Mouse (Mus musculus): ENCODE data around the gene Rab3d. TPM values are rescaled to one million over a fixed set of nuclear protein-coding genes. Genes with fewer than 3 reads are reported as not detected.

Gene Rab3d
- total RNA-seq, 2 experiments from 2014 or later = 28.5 to 58.8 TPM

DNA sequence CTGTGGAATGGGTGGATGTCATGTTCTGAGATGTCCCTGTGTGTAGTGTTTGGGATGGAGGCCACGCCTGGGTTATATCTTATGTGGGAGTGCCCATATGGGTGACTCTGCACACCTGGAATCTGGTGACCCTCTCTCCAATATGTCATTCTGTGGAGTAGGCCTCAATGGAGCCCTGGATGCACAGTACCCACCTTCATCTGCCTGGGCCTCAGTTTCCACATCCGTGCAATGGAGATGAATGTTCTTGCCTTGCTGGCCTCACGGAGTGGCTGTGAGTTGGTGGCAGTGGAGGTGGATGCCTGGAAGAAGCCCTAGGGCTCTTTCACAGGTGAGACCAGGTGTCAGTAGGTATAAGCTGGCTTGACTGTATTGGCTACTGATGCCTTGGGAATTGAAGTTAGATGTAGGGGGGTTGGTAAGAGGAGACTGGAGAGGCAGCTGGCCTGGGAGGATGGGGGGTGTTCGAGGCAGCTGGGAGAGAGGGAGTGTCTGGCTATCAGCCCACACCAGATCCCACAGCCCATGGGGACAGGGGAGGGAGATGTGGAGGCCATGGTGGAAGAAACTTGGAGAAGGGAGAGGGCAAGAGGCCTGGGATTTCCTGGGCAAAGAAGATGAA is 20.4 kb upstream of the Rab3d start:
- DNase-seq = no peak

DNA sequence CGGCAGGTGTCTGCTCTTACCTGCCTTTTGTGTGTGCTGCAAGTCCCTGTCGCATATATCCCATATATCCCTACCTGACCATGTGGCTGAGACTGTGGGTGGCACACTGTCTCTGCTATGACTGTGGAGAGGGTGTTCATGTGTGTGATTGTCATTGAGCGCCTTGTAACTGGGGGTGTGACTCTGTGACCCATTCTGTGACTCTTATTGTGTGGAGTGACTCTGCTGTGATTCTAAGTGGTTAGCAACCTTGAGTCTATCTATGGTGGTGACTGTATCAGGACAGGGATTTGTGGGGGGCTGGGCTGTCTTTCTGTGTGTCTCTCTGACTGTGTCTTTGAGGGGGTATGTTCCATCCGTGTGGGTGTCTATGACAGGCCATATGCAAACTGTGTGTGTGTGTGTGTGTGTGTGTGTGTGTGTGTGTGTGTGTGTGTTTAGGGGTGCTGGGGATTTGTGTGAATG is 19.8 kb upstream of the Rab3d start:
- DNase-seq = peak in 1 of 2 experiments; percentile 58

DNA sequence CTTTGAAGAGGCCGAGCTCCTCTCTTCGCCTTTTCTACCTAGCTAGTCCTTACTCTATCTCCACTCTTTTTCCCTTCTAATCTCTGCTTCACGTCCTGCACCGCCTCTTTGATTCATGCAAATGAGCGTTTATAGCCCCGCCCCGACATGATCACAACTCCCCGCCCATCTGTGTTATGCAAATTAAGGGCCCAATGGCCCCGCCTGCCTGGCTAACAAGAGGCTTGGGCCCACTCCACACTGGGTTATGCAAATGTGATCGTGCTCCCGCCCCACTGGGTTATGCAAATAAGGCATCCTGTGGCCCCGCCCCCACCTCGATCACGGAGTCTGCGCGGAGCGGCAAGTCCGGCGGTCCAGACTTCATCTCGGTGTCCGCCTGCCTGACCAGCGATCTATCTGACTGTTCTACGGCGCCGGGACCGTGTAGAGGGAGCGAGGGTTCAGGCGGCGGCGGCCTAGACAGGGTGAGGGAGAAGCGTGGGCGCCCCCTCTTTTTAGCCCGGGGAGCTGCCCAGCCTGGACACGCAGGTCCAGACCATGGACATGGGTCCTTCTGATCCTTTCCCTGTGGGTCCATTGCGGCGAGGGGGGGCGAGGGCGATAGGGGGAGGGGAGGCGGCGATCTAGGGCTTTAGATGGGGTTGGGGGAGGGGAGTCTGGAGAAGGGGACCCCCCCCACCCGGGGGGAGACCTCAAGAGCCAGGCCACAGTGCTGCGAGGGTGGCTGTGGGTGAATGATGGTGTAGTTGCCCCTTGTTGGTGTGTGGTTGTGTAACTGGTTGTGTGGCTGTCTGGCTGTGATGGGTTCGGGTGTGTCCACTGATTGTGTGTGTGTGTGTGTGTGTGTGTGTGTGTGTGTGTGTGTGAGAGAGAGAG is 18.9 kb upstream of the Rab3d start, which contains the start of gene Plppr2:
Gene Plppr2 (plus strand): TSS at position 342 of the 879 bp plus-strand sequence.
- peak; percentile 98 to 99 for DNase-seq

DNA sequence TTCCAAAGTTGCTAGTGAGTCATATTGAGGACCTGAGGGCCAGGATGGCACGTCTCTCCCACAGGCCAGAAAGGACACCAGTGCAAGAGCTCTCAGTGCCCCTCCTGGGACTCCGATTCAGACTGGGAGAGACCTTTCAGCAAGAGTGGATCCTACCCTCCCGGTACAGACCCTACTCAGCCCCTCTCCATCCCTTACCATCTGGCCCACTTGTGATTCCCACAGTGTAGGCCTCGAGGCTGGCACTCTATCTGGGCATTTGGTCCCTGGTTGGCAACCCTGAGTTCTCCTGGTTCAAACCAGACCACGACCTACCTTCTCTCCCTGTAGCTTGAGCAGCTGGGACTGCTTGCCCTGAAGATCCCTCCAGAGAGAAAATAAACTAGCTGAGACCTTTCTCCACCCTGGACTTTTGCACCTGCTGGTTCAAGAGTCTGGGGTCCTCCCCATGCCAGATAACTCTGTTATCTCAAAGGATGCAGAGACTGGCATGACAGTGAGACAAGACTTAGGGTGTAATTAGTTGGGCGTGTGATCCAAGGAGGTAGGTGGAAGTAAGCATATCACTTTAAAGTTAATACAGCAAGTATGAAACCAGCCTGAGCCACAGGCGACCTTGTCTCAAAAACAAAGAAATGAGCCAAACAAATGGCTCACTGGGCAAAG is 17.6 kb upstream of the Rab3d start:
- DNase-seq = no peak

DNA sequence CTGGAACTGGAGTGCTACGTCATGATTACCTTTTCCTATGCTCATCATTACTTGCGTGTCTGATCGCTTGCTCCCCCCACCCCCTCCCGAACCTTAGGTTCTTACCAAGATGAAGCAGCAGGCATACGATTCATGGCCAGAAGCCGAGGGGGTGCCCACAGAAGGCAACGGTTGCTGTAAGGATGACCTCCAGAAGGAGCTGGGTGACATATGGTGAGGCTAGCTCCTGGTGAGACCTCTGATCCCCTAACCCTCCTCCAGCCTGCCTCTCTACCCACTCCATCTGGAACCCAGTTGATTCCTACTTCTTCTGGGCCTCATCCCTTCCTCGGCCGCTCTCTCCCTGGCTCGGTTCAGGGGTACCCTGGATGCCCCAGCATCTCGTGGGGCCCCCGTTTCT is 16.0 kb upstream of the Rab3d start:
- DNase-seq = no peak

DNA sequence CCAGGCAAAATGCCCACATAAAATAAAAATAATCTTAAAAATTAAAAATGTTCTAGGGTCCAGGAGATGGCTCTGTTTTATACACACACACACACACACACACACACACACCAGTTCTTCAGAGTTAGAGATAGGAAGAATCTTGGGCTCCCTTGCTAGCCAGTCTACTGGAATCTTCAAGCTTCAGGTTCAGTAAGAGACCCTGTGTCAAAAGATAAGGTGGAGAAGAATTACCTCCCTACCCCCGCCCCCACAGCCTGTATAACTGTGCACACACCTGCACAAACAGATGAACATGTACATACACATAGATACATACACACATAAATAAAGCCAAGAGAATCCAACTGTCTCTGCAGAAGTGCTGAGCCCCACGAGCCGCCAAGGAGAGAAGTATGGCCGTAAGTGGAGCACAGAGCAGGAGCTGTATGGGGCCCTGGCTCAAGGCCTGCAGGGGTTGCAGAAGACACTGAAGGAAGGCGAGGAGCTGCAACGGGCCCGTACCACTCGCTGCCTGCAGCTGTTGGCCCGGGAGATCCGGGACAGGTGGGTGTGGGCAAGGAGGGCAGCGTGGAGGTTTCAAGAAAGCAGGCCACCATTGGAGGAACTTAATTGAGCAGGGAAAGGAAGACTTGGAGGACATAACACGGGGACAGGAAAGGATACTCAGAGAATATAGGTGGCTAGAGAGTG is 14.6 kb upstream of the Rab3d start:
- no peak for DNase-seq

DNA sequence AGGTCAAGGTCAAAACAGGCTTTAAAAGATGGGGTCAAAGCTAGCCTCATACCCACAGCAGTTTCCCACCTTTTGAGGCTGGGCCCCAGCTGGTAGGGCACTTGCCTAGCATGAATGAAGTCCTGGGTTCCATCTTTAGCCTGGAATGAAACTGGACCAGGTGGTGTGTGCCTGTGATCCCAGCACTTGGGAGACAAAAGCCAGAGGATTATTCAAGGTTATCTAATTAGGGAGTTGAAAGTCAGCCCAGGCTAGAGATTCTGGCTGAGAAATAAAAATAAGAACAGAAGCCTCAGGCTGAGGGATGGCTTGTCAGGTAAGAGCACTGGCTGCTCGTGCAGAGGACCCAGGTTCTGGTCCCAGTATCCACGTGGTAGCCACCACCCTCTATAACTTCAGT is 14.0 kb upstream of the Rab3d start:
- DNase-seq = no peak

DNA sequence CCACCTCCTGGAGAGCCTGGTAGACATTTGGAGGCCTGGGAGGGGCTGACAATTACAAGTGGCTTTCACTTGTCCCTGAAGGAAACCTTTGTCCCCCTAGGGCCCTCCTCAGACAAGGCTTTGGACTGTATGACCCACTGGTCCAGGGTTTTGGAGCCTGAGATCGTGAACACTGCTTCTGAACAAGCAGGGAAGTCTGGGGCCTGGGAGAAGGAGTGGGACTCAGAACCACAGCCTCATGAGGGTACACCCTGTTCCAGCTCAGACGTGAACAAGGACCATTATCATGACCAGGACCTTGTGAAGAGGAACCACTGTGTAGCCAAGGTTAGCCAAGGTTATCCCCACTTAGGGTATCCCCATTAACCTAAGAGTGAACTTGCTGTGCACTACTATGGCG is 11.2 kb upstream of the Rab3d start:
- no peak for DNase-seq

DNA sequence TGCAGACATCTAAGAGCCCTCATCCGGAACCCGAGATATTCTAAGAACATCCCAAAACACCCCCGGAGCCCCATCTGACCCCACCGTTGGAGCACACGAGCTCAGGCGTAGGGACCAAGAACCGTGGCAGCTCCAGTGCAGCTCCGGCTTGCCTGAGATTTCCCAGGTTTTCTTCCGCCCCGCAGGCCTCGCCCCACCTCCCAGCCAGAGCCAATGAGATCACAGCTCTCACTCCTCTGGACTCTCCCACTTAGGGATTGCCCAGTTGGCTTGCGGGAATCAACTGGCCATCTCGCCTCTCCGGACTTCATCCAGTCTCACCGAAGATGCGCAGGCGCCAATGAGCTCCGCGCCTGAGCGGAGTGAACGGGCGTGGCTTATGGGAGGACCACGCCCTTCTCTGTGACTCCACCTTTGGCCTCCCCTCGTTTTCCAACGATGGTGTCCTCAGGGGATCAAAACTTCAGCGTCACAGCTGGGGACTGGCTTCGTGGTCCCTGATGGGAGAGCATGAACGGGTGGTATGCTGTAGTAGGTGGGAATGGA is 9.3 kb upstream of the Rab3d start, which contains the start of the genes Ccdc159 and Tmem205:
Gene Ccdc159 (plus strand): TSS at position 264 of the 546 bp plus-strand sequence.
Gene Tmem205 (minus strand): TSS at position 349 of the 546 bp plus-strand sequence.
- DNase-seq = peak; percentile 95 to 96

DNA sequence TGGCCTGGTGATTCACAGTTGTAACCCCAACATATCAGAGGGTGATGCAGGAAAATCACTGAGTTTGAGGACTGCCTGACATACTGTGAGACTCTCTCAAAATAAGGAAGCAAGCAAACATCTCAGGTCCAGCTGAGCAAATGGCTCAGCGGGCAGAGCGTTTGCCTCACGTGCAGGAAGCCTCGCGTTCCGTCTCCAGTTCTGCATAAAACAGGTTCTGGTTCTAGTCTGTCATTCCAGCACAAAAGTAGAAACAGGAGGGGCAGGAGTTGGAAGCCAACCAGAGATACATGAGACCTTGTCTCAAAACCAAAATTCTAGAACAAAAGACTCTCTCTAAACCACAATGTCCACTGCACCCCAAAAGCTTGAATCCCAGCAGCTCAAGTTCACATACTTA is 8.8 kb upstream of the Rab3d start:
- DNase-seq = no peak

DNA sequence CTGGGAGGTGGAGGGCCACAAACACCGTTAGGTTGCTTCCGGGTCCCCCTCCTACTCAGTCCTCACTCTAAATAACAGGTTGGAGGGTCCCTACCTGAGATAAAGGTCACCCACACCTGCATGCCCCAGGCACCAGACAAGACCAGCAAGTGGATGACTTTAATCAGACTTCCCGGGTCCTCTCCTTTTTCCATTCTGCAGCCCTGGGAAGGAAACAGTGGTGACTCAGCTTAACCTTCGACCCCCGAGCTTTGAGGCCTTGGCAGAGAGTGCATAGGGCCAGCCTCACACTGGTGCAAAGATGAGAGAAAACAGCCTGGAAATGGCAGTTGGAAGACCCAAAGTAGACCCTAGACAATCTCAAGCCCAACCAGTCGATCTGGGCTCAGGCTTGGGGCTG is 8.2 kb upstream of the Rab3d start:
- DNase-seq = peak; percentile 81 to 86

DNA sequence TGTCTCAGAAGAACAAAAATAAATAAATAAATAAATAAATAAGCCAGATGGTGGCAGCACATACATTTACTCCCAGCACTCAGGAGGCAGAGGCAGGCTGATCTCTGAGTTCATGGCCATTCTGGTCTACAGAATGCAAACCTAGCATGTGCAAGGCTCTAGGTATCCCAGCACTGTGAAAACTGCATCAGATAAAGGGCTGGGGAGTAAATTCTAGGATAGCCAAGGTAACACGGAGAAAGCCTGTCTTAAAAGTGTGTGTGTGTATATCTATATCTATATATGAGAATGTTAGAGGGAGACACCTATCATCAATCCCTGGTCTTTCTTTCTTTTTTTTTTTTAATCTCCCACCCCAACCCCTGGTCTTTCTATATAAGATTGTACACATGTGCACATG is 7.5 kb upstream of the Rab3d start:
- DNase-seq = no peak

DNA sequence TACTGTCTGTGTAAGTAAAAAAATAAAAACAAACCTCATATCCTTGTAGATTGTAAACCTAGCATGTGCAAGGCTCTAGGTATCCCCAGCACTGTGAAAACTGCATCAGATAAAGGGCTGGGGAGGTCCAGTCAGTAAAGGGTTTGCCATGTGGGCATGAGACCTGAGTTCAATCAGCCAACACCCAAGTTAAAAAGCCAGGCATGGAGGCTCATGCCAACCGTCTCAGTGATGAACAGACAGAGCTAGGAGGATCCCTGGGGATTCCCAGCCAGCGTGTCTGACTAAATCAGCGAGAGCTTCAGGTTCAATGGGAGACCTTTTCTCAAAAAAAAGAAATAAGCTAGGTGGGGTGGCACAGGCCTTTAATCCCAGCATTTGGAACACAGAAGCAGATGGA is 7.0 kb upstream of the Rab3d start:
- no peak for DNase-seq

DNA sequence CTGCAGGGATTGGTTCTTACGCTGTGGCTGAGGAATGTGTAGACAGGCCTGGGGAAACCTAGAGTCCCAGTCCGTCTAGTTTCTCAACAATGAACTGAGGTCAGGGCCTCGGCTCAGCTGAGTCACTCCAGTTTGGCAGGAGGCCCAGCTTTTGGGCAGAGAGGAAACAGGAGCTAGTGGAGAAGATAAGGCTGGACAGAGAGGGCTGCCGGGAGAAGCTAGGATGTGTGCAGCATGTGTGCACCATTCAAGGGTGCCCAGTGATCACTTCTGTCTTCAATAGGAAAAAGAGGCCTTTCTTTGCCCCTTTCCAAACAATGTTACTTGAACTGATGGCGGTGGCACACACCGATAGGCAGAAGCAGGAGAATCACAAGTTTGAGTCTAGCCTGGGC is 6.1 kb upstream of the Rab3d start:
- DNase-seq = peak; percentile 97 to 98

DNA sequence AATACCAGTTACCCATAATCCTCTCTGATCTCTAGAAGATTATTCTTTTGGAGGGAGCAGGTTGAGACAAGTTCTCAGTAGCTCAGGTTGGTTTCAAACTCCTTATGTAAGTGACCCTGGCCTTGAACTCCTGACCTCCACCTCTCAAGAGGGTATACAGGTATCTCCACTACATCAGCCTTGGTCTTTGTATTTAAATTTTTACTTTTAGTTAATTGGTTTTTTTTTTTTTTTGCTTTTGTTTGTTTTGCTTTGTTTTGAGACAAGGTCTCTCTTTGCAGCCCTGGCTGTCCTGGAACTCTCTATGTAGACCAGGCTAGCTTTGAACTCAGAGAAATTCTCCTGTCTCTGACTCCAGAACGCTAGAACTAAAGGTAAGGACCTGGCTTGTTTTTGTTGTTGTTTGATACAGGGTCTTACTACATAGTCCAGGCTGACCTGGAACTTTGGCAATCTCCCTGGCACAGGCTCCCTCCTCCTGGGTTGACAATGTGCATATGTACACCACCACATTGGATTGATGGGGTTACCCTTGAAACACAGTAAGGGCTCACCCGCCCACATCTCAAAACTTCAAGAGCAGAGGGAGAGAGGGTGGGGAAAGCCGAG is 5.6 kb upstream of the Rab3d start:
- DNase-seq = no peak

DNA sequence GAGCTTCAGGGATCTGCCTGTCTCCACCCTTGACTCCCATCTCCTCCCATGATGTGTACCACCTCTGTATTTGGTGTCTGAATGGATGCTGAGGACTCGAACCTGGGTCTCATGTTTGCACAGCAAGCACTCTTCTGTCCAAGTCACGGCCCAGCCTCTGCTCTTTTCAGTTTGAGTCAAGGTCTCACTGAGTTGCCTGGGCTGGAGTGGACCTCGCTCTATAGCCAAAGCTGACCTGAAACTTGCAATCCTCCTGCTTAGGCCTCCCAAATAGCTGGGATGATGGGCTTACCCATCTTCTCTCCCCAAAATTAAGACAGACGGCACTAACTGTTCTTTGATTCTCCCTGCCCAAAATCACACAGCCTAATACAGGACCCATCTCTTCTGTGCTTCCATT is 5.0 kb upstream of the Rab3d start:
- DNase-seq = no peak

DNA sequence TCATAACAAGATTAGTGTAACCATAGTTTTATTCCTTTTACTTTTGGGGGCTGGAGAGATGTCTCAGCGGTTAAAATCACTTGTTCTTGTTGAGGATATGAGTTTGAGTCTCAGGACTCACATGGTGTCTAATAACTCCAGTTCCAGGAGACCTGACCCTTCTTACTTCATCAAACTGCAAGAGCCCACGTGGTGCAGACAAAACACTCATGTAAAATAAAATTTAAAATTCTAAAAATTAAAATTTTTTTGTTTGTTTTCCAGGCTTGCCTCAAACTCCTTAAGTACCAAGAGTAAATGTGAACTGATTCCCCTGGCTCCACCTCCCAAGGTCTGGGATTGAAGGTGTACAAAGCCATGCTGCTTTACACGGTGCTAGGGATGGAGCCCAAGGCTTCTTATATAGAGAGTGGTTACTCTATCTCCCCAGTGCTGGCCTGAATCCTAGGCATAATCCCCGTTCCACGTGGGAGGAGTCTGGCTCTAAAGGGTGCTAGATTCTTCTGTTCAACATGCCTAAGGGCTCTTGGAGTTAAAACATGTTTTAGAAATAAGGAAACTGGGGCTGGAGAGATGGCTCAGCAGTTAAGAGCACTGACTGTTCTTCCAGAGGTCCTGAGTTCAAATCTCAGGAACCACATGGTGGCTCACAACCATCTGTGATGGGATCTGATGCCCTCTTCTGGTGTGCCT is 846 bp upstream of the Rab3d start:
- no peak for DNase-seq

DNA sequence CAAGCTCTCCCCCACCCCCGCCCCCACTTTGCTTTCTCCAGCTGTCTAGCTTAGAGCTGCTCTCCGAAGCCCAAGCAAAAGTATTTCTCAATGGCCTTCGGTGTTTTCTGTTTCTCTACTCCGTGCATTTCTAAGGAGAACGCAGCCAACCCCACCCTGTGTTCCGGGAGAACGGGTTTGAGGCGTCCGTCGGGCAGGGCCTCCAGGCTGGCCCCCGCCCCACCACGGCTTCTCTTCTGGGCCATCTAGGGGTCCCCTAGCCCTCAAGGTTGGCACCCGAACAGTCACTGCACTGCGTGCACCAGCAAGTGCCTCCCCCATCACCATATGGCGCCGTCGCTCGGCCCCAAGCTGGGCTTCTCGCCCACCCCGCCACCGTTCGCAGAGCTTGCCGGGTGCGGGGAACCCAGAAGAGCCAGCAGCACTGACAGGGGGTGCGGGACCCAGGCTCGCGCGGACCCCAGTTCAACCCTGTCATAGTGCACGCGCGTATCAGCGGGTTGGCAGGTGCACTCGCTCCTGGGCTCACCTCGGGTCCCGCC is 428 bp downstream of the Rab3d start:
- DNase-seq = peak in 1 of 2 experiments; percentile 44

DNA sequence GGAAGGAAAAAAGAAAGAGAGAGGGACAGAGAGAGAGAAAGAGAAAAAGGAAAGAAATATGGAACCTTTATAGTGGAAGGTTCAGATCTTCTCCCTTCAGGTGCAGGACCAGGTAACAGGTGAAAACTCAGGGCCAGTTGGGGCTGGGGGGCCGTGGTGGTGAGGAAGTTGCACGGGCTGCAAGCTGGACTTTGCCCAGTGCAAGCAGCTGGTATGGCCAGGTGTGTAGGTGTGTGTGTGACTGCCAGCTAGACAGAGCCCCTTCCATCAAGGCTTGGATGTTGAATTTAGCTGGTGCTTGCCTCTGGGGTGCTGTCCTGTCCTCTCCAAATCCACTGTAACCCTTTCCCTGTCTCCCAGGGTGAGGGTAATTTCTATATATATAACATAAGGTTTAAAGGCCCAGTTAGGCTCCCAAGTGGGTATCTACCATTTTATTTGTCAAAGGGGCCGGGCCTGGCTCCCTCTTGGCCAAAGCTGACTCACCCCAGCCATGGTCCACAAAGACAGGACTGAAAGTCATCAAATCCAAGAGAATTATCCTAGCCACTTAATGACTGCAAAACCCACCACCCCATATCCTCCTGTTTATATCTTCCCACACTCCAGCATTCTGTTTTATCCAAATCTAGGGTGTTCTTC is 1.0 kb downstream of the Rab3d start:
- DNase-seq = no peak

Data from adrenal gland, postnatal 36 days (tissue).